Mouse (Mus musculus): Measurements from ENCODE around the gene Prkcg.

GRCm38 (mm10) chr7:3314121-3314520 is 25.1 kb downstream of the Prkcg start:
- no peak for TF ChIP-seq POLR2A (IDR thresholded peaks at IDR 0.05; ENCODE audit: low read depth, low read length)
- TF ChIP-seq CTCF (conservative IDR thresholded peaks at IDR 0.05 in 1 of 2, IDR thresholded peaks at IDR 0.05 in 1 of 2; ENCODE audit: low read depth in 2 of 2, low read length in 2 of 2) = no peak
- TF ChIP-seq USF1 (IDR thresholded peaks at IDR 0.05; ENCODE audit: low read depth, low read length) = no peak
- TF ChIP-seq ZC3H11A (IDR thresholded peaks at IDR 0.05; ENCODE audit: low read depth, low read length) = no peak
- no peak for TF ChIP-seq EP300 (IDR thresholded peaks at IDR 0.05; ENCODE audit: low read length)
- TF ChIP-seq PAX5 (IDR thresholded peaks at IDR 0.05; ENCODE audit: low read length) = no peak
- no peak for TF ChIP-seq NELFE (IDR thresholded peaks at IDR 0.05; ENCODE audit: low read depth, low read length)
- no peak for TF ChIP-seq ZMIZ1 (IDR thresholded peaks at IDR 0.05; ENCODE audit: low read depth, low read length)
- TF ChIP-seq E2F4 (IDR thresholded peaks at IDR 0.05; ENCODE audit: insufficient replicate concordance, low read depth, low read length) = no peak
- no peak for TF ChIP-seq TBP (conservative IDR thresholded peaks at IDR 0.05; ENCODE audit: low read depth, low read length)
- no peak for TF ChIP-seq SIN3A (IDR thresholded peaks at IDR 0.05; ENCODE audit: low read length)
- no peak for TF ChIP-seq ZKSCAN1 (IDR thresholded peaks at IDR 0.05; ENCODE audit: borderline replicate concordance, low read depth, low read length)
